Mouse (Mus musculus): ENCODE data around the gene Mymk. TPM values are rescaled to one million over a fixed set of nuclear protein-coding genes. Genes with fewer than 3 reads are reported as not detected.
A peak's percentile ranks its signal among the peaks of the same experiment; 100 is the strongest.

The Mymk gene
- polyA plus RNA-seq, 2 experiments, result not detected

DNA sequence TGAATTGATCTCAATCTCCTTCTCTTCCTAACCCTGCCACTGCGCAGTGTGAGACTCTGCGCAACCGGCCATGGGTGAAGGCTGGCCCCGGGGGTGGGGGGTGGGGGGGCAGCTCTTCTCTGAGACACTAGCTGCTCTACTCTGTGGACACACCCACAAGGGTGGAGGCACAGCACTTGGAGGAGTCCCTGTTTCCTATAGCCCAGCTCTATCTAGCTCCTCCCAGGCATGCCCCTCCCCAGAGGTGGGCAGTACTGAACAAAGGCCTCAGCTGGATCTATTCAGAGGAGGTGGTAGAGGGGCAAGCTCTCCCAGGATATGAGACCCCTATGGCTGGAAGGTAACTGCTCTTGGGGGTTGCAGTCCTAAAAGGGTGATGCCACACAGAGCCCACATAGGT is 35.0 kb downstream of the Mymk start:
- TF ChIP-seq EP300 (IDR thresholded peaks at IDR 0.05; ENCODE audit: low read depth), result no peak
- no peak for TF ChIP-seq CTCF (IDR thresholded peaks at IDR 0.05; ENCODE audit: low read depth)
- Histone ChIP-seq H3K27ac (no peak overlapping the region), H3K36me3 (replicated peaks; ENCODE audit: control insufficient read depth, insufficient read depth, low read depth) (no peaks in the 10 kb centered on the region), H3K9ac (replicated peaks) (no peak overlapping the region), H3K4me1 (replicated peaks; ENCODE audit: control insufficient read depth in 2 of 2, insufficient read depth in 2 of 2, low read length in 1 of 2) (peaks cover 0 to 2% of the 10 kb centered on the region in 2 experiments; a peak in 1 of 4 replicates), H3K4me3 (ENCODE audit: insufficient read depth in 1 of 2, low read depth in 2 of 2, low read length in 2 of 2) (no peak overlapping the region), H3K27me3 (ENCODE audit: control insufficient read depth, insufficient read depth, low read length) (no peaks in the 10 kb centered on the region), H3K4me2 (ENCODE audit: low read depth) (no peak overlapping the region), H3K9me3 (ENCODE audit: control insufficient read depth, low read length) (no peaks in the 10 kb centered on the region)
- 53% methylated on average over 4 of the region's 4 CpGs for WGBS (ENCODE audit: insufficient replicate concordance)
- DNase-seq (ENCODE audit: low read depth in 3 of 3, low spot score in 3 of 3) (no peak), ATAC-seq (ENCODE audit: insufficient read depth) (no peak)

DNA sequence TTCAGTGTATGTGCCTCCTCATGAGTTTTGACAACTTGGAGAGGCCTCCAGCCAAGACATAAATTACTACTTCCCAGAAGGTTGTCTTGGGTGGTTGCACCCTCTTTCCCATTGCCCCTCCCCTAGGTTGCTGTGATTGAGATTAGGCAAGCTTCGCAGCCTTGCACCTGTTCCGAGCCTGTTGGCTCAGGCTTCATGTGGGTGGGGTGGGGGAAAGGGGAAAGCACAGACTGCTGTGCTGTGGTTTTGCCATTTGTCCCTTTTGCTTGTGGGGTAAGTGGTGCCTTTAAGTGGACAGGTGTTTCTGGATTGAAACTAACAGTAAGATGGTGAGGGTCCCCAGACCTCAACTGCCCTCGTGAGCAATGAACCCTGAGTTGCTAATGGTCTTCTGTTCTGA is 36.0 kb downstream of the Mymk start:
- ATAC-seq (ENCODE audit: insufficient read depth), result no peak
- TF ChIP-seq EP300 (IDR thresholded peaks at IDR 0.05; ENCODE audit: low read depth) (no peak), CTCF (IDR thresholded peaks at IDR 0.05; ENCODE audit: low read depth) (no peak)
- 33% methylated on average over 3 of the region's 3 CpGs for WGBS (ENCODE audit: insufficient replicate concordance)

DNA sequence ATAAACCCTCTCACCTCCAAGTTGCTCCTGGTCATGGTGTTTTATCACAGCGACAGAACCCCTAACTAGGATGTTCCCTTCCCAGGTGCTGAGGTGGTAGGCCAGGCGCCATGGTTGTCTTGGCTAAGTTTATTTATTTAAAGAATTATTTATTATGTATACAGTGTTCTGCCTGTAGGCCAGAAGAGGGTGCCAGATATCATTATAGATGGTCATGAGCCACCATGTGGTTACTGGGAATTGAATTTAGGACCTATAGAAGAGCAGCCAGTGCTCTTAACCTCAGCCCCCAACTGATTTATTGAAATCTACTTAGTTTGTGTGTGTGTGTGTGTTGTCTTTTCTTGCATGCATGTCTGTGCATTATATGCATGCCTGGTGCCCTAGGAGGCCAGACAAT is 39.6 kb downstream of the Mymk start:
- Histone ChIP-seq H3K27ac (no peak overlapping the region), H3K4me1 (replicated peaks; ENCODE audit: control insufficient read depth in 2 of 2, insufficient read depth in 2 of 2, low read length in 1 of 2) (0 out of 4 replicates have a peak, but pooled peaks cover 0 to 2% of the 10 kb centered on the region in 2 experiments), H3K4me3 (ENCODE audit: insufficient read depth in 1 of 2, low read depth in 2 of 2, low read length in 2 of 2) (no peak overlapping the region), H3K9me3 (ENCODE audit: control insufficient read depth, low read length) (no peaks in the 10 kb centered on the region), H3K36me3 (replicated peaks; ENCODE audit: control insufficient read depth, insufficient read depth, low read depth) (no peaks in the 10 kb centered on the region), H3K9ac (replicated peaks) (no peak overlapping the region), H3K27me3 (ENCODE audit: control insufficient read depth, insufficient read depth, low read length) (no peaks in the 10 kb centered on the region), H3K4me2 (ENCODE audit: low read depth) (no peak overlapping the region)
- TF ChIP-seq EP300 (IDR thresholded peaks at IDR 0.05; ENCODE audit: low read depth), result no peak
- TF ChIP-seq CTCF (IDR thresholded peaks at IDR 0.05; ENCODE audit: low read depth), result no peak
- ATAC-seq (ENCODE audit: insufficient read depth), result no peak
- DNase-seq (ENCODE audit: low read depth in 3 of 3, low spot score in 3 of 3), result no peak
- 50% methylated on average over 2 of the region's 2 CpGs for WGBS (ENCODE audit: insufficient replicate concordance)

More for the DNA sequence above, 36.0 kb downstream of the Mymk start:
- H3K36me3 ChIP-seq (replicated peaks; ENCODE audit: control insufficient read depth, insufficient read depth, low read depth), result no peaks in the 10 kb centered on the region
- H3K27ac ChIP-seq, result no peak overlapping the region
- no peak for DNase-seq (ENCODE audit: low read depth in 3 of 3, low spot score in 3 of 3)
- no peaks in the 10 kb centered on the region for H3K27me3 ChIP-seq (ENCODE audit: control insufficient read depth, insufficient read depth, low read length)
- no peak overlapping the region for H3K4me2 ChIP-seq (ENCODE audit: low read depth)
- no peaks in the 10 kb centered on the region for H3K9me3 ChIP-seq (ENCODE audit: control insufficient read depth, low read length)
- no peaks in the 10 kb centered on the region for H3K4me1 ChIP-seq (replicated peaks; ENCODE audit: control insufficient read depth in 2 of 2, insufficient read depth in 2 of 2, low read length in 1 of 2)
- no peak overlapping the region for H3K4me3 ChIP-seq (ENCODE audit: insufficient read depth in 1 of 2, low read depth in 2 of 2, low read length in 2 of 2)
- no peak overlapping the region for H3K9ac ChIP-seq (replicated peaks)

DNA sequence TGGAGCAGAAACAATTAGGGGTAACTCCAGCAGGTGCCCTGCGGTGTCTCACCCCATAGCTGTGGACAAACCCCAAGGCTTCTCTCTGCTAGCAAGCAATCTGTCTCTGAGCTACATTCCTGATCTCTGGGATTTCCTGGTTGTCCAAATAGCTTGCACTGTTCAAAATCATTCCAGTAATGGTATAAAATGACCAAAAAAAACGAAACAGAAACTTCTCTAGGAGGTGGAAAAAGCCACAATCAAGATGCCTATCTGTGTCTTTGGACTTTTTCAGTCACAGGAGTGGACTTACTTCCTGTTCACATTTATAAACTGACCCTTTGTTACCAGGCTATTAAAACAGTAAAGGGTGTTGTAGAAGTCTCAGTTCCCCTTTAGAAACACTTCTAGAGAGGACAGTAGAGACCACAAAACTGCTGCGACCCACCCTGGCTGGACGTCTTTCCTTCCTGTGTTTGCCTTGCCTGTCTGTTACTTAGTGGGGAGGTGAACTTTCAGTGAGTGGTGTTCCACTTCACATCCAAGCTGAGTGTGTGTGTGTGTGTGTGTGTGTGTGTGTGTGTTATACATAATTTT is 43.5 kb downstream of the Mymk start:
- Histone ChIP-seq H3K9me3 (ENCODE audit: control insufficient read depth, low read length) (no peaks in the 10 kb centered on the region), H3K4me1 (replicated peaks; ENCODE audit: control insufficient read depth in 2 of 2, insufficient read depth in 2 of 2, low read length in 1 of 2) (0 out of 4 replicates have a peak, but pooled peaks cover 0 to 2% of the 10 kb centered on the region in 2 experiments), H3K27me3 (ENCODE audit: control insufficient read depth, insufficient read depth, low read length) (no peaks in the 10 kb centered on the region), H3K9ac (replicated peaks) (no peak overlapping the region), H3K4me2 (ENCODE audit: low read depth) (peak overlapping the region; percentile 8; the same call in 1 of the 2 replicates), H3K4me3 (ENCODE audit: insufficient read depth in 1 of 2, low read depth in 2 of 2, low read length in 2 of 2) (no peak overlapping the region), H3K36me3 (replicated peaks; ENCODE audit: control insufficient read depth, insufficient read depth, low read depth) (no peaks in the 10 kb centered on the region), H3K27ac (no peak overlapping the region)
- DNase-seq (ENCODE audit: low read depth in 3 of 3, low spot score in 3 of 3) (no peak), ATAC-seq (ENCODE audit: insufficient read depth) (no peak)
- TF ChIP-seq EP300 (IDR thresholded peaks at IDR 0.05; ENCODE audit: low read depth), result no peak
- no peak for TF ChIP-seq CTCF (IDR thresholded peaks at IDR 0.05; ENCODE audit: low read depth)
- WGBS (ENCODE audit: insufficient replicate concordance), result 21% methylated on average over 4 of the region's 4 CpGs

DNA sequence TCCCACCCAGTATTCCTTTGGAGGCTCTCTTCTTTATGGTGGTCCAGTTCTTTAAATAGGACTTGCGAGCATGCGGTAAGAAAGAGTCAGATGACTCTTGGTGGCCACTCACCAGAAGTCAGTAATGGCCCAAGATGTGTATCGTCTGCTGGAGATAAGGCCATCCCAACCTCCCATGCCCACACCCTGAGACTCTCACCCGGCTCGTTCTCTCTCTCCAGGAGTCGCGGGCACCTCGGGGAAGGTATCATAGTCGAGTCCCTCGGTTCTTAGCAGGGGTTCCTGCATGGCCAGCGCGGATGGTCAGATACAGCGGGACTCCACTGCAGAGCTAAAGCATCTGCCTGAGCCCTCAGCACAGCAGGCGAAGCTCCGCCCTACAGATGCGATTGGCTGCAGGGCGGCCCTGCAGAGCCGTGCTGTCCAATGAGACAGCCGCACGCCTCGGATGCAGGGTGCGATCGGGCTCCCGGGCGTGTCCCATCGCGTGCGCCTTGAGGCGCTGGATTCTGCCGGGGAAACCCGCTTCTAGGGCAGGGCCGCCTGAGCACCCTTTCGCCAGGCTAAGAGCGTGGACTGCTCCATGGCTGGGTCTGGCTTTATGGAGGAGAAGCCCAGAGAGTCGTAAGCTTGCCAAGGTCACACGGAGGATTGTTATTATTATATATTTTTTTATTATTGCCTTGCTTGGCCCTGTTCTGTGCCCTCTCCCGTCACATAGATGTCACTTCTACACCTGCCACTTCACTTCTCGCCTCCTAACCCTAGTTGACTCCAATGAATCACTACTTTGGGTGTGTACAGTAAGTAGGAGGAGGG is 44.2 kb downstream of the Mymk start, which contains the start of gene Slc2a6:
Gene Slc2a6 (minus strand): TSS at position 381 of the 819 bp plus-strand sequence.
- Histone ChIP-seq H3K4me1 (replicated peaks; ENCODE audit: control insufficient read depth in 2 of 2, insufficient read depth in 2 of 2, low read length in 1 of 2) (0 out of 4 replicates have a peak, but pooled peaks cover 0 to 2% of the 10 kb centered on the region in 2 experiments), H3K27me3 (ENCODE audit: control insufficient read depth, insufficient read depth, low read length) (no peaks in the 10 kb centered on the region), H3K27ac (no peak within 1 kb of the TSS), H3K9me3 (ENCODE audit: control insufficient read depth, low read length) (no peaks in the 10 kb centered on the region), H3K4me3 (ENCODE audit: insufficient read depth in 1 of 2, low read depth in 2 of 2, low read length in 2 of 2) (no peak within 1 kb of the TSS), H3K4me2 (ENCODE audit: low read depth) (peak within 1 kb of the TSS; percentile 8; the same call in 1 of the 2 replicates), H3K9ac (replicated peaks) (no peak within 1 kb of the TSS), H3K36me3 (replicated peaks; ENCODE audit: control insufficient read depth, insufficient read depth, low read depth) (no peaks in the 10 kb centered on the region)
- peak; percentile 92 for ATAC-seq (ENCODE audit: insufficient read depth)
- no peak for TF ChIP-seq EP300 (IDR thresholded peaks at IDR 0.05; ENCODE audit: low read depth)
- no peak for TF ChIP-seq CTCF (IDR thresholded peaks at IDR 0.05; ENCODE audit: low read depth)
- 2% methylated on average over 38 of the region's 38 CpGs for WGBS (ENCODE audit: insufficient replicate concordance)
- peak; percentile 59 to 66 (median 59) for DNase-seq (ENCODE audit: low read depth in 3 of 3, low spot score in 3 of 3)
